Mouse (Mus musculus): ENCODE measurements around the gene Rpl4. TPM values are rescaled to one million over a fixed set of nuclear protein-coding genes. Genes with fewer than 3 reads are reported as not detected.

The Rpl4 gene
- total and polyA plus RNA-seq, 3 experiments: 1,956 to 4,069 (median 1,996) TPM

DNA sequence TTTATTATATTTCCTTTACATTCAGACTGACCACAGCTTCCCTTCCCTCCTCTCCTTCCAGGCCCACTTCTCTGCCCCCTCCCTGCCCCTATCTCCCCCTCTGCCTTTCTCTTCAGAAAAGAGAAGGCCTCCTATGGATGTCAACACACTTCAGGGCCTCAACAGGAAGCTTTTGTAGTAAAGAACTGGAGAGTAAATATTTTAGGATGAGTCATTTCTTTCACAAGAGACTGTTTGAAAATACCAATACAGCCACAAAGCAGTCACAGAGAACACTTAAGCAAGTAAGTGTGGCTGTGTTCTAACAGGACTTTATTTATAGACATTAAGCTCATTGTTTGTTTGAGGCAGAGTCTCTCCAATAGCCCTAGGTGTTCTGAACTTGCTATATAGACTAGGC is 29.2 kb downstream of the Rpl4 start:
- no peaks in the 10 kb centered on the region for H3K27me3 ChIP-seq (replicated peaks)
- peaks cover 0 to 6% of the 10 kb centered on the region in 2 experiments; a peak in 2 of 4 replicates for H3K4me1 ChIP-seq (ENCODE audit: control insufficient read depth in 1 of 2, insufficient read depth in 2 of 2)
- H3K79me2 ChIP-seq (replicated peaks; ENCODE audit: control insufficient read depth, extremely low read depth, insufficient read depth, poor library complexity, severe bottlenecking): no peaks in the 10 kb centered on the region
- no peak for TF ChIP-seq MAZ (IDR thresholded peaks at IDR 0.05; ENCODE audit: low read depth, low read length)
- TF ChIP-seq ELF1 (IDR thresholded peaks at IDR 0.05; ENCODE audit: low read depth, low read length): no peak
- no peak for TF ChIP-seq SMC3 (IDR thresholded peaks at IDR 0.05; ENCODE audit: low read depth, low read length)
- TF ChIP-seq RCOR1 (conservative IDR thresholded peaks at IDR 0.05; ENCODE audit: low read depth, low read length): no peak
- no peak for TF ChIP-seq CTCF (conservative IDR thresholded peaks at IDR 0.05 in 1 of 2, IDR thresholded peaks at IDR 0.05 in 1 of 2; ENCODE audit: low read depth in 2 of 2, low read length in 2 of 2)
- no peak for TF ChIP-seq USF2 (conservative IDR thresholded peaks at IDR 0.05; ENCODE audit: low read depth, low read length)
- no peak for TF ChIP-seq MAX (IDR thresholded peaks at IDR 0.05; ENCODE audit: low read length)
- TF ChIP-seq SIN3A (IDR thresholded peaks at IDR 0.05; ENCODE audit: low read length): no peak
- no peak overlapping the region for H3K27ac ChIP-seq (ENCODE audit: insufficient read depth, low read depth)
- H3K4me2 ChIP-seq (ENCODE audit: insufficient read depth, low read depth, poor library complexity, severe bottlenecking): no peak overlapping the region
- H3K4me3 ChIP-seq (replicated peaks in 1 of 3; ENCODE audit: low read depth in 2 of 3, low read length in 2 of 3, poor library complexity in 1 of 3): no peak overlapping the region
- dilution Hi-C loops (cut with MboI; ENCODE audit: extremely low pct_ligation_motif_present, extremely low pct_unique_long_range_greater_than_20kb, low sequenced_read_pairs) (no loop called here), in situ Hi-C loops (cut with MboI; ENCODE audit: low pct_ligation_motif_present, low pct_unique_long_range_greater_than_20kb, low sequenced_read_pairs) (no loop called here)
- no peak overlapping the region for H3K9ac ChIP-seq (ENCODE audit: insufficient read depth, low read depth)
- no peak for DNase-seq (ENCODE audit: extremely low read depth)
- H3K36me3 ChIP-seq (replicated peaks in 1 of 2; ENCODE audit: control insufficient read depth in 1 of 2, insufficient read depth in 1 of 2, low read length in 1 of 2): peaks cover 13 to 83% of the 10 kb centered on the region in 2 experiments
- no peaks in the 10 kb centered on the region for H3K9me3 ChIP-seq (replicated peaks; ENCODE audit: low read length)

- DNase-seq (ENCODE audit: extremely low read depth): no peak
- H3K27ac ChIP-seq (ENCODE audit: insufficient read depth, low read depth): no peak overlapping the region
- no peaks in the 10 kb centered on the region for H3K79me2 ChIP-seq (replicated peaks; ENCODE audit: control insufficient read depth, extremely low read depth, insufficient read depth, poor library complexity, severe bottlenecking)
- H3K4me1 ChIP-seq (ENCODE audit: control insufficient read depth in 1 of 2, insufficient read depth in 2 of 2): peaks cover 0 to 6% of the 10 kb centered on the region in 2 experiments; a peak in 2 of 4 replicates
- H3K27me3 ChIP-seq (replicated peaks): no peaks in the 10 kb centered on the region
- in situ Hi-C loops (cut with MboI; ENCODE audit: low pct_ligation_motif_present, low pct_unique_long_range_greater_than_20kb, low sequenced_read_pairs) (no loop called here), dilution Hi-C loops (cut with MboI; ENCODE audit: extremely low pct_ligation_motif_present, extremely low pct_unique_long_range_greater_than_20kb, low sequenced_read_pairs) (no loop called here)
- H3K4me3 ChIP-seq (replicated peaks in 1 of 3; ENCODE audit: low read depth in 2 of 3, low read length in 2 of 3, poor library complexity in 1 of 3): no peak overlapping the region
- no peaks in the 10 kb centered on the region for H3K9me3 ChIP-seq (replicated peaks; ENCODE audit: low read length)
- no peak overlapping the region for H3K4me2 ChIP-seq (ENCODE audit: insufficient read depth, low read depth, poor library complexity, severe bottlenecking)
- no peak for TF ChIP-seq MYC (IDR thresholded peaks at IDR 0.05; ENCODE audit: low read depth, low read length)
- no peak for TF ChIP-seq RCOR1 (conservative IDR thresholded peaks at IDR 0.05; ENCODE audit: low read depth, low read length)
- TF ChIP-seq ELF1 (IDR thresholded peaks at IDR 0.05; ENCODE audit: low read depth, low read length): no peak
- TF ChIP-seq USF1 (IDR thresholded peaks at IDR 0.05; ENCODE audit: low read depth, low read length): no peak
- no peak for TF ChIP-seq USF2 (conservative IDR thresholded peaks at IDR 0.05; ENCODE audit: low read depth, low read length)
- TF ChIP-seq SIN3A (IDR thresholded peaks at IDR 0.05; ENCODE audit: low read length): no peak
- TF ChIP-seq MAZ (IDR thresholded peaks at IDR 0.05; ENCODE audit: low read depth, low read length): no peak
- TF ChIP-seq MXI1 (IDR thresholded peaks at IDR 0.05; ENCODE audit: low read depth, low read length): no peak
- TF ChIP-seq ZNF384 (IDR thresholded peaks at IDR 0.05; ENCODE audit: low read depth, low read length): no peak
- no peak for TF ChIP-seq KAT2A (IDR thresholded peaks at IDR 0.05; ENCODE audit: insufficient replicate concordance, low read length)
- no peak for TF ChIP-seq ZKSCAN1 (IDR thresholded peaks at IDR 0.05; ENCODE audit: borderline replicate concordance, low read depth, low read length)
- H3K36me3 ChIP-seq (replicated peaks in 1 of 2; ENCODE audit: control insufficient read depth in 1 of 2, insufficient read depth in 1 of 2, low read length in 1 of 2): peaks cover 13 to 84% of the 10 kb centered on the region in 2 experiments
- H3K9ac ChIP-seq (ENCODE audit: insufficient read depth, low read depth): no peak overlapping the region
These were observed 29.7 kb downstream of the Rpl4 start for GRCm38 (mm10) chr9:64202866-64203265.
